Mouse (Mus musculus) 3T3-L1 (cell line): Measurements from ENCODE around the gene Olfr678.
"Not testable (repeated sequence)": the region's sequence is repeated elsewhere in the genome, so short reads cannot be mapped to it uniquely, and the experiment has no call there.

Source experiments
- DNase-seq: peaks from one replicate; pipeline ENCODE4 v3.0.0-alpha.2; 2015; ENCODE audit warnings: low read depth, low spot score

Gene Olfr678

DNA sequence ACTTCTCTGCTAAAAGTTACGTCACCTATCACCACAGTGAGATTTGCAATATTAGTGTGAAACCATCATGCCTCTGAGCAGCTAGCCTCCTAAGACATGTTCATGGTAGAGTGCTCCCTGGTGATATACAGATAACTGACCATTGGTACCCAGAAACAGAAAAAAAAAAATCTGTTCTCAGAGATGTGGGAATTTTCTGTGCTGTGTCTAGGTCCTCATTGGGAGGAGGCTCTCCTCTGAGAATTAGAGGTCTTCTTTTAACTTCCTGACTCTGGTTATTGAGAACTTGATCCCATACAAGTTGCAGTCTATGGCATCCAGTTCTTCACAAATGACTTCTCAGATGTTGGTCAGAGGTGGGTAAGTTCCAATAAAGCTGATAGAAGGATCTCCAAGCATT is at the start of gene Olfr678:
TSS of gene Olfr678 (plus strand) at position 301 of the 400 bp plus-strand sequence.
- no peak for DNase-seq

DNA sequence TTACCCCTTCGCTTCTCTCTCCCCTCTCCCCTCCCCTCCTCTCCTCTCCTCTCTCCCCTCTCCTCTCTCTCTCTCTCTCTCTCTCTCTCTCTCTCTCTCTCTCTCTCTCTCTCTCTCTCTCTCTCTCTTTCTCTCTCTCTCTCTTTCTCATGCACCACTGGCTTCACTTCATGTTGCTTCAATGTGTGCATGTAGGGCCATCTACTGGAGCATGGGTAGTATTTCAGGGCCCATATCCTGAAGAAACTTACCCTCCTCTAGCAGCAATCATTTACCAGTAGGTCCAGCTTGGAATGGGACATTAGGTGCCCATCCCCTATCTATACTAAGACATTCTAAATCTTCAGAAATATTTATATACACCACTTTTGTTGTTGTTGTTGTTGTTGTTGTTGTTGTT is 41.7 kb upstream of the Olfr678 start:
- DNase-seq, result peak; percentile 72

DNA sequence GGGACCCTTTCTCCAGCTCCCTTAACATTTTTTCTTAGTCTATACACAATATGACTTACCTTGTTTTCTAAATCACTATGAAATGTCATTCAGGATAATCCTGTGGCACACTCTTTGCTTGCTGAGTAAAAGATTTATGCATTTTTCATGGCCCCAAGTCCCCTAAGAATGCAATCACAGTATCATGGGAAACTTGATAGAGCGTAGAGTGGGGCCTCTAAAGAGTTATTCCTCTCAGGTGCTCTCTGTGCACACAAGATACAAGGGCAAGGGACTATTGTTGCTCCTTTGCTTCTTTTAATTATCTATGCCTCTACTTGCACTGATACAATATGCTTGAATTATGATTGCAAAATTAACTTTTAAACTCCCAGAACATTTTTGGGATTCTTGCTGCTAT is 35.9 kb upstream of the Olfr678 start, which contains the start of gene Olfr675:
TSS of gene Olfr675 (minus strand) at position 101 of the 400 bp plus-strand sequence.
- no peak for DNase-seq

DNA sequence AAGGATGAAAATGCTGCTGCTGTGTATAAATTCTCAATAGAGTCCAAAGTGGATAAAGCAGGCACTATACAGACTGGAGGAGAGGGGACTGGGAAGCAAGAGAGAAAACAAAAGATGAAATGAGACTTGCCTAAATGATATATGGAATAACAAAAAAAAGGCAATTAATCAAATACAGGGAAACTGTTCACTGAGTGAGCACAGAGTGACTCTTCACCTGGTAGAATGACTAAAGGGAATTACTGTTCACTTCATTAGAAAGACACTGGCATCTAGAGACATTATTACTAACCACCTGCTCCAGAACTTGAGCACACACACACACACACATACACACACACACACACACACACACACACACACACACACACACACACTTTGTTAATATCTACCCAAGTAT is 31.9 kb upstream of the Olfr678 start, which contains the start of gene Olfr676:
TSS of gene Olfr676 (plus strand) at position 301 of the 400 bp plus-strand sequence.
- DNase-seq, result no peak

DNA sequence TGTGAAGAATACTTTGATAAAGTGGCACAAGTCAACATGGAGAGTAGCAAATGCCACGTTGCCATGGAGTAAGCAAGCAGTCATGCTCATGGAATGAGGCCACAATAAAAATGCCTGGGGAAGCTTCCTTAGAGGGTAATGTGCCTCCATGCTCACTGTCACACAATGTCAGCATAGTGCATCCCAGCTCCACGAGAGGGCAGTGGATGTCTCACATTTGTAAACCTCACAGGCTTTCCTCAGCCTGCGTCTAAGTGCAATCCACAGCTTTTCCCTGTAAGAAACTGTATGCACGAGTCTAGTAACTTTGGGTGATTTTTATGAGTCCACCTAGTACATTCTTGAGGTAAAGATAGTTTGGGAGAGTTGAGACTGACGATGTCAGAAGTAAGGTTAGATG is 30.4 kb upstream of the Olfr678 start:
- DNase-seq, result peak; percentile 59

DNA sequence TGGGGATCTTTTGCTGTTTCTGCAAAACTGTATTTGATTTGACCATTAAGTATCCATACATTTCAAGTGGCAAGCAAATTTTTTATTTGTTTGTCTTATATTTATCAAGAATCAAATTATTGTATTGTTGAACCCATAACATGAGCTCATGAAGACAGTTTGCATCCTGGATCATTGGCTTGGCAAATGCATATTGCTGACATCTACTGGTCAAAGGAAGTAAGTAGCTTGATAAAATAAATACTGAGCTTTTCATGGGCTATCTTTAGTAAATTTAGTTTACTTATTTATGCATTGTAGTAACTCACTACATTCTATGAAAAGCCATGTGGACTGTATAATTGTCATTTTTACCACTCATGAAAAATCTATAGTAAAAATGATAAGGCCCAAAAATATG is 5.3 kb upstream of the Olfr678 start:
- peak; percentile 39 for DNase-seq

DNA sequence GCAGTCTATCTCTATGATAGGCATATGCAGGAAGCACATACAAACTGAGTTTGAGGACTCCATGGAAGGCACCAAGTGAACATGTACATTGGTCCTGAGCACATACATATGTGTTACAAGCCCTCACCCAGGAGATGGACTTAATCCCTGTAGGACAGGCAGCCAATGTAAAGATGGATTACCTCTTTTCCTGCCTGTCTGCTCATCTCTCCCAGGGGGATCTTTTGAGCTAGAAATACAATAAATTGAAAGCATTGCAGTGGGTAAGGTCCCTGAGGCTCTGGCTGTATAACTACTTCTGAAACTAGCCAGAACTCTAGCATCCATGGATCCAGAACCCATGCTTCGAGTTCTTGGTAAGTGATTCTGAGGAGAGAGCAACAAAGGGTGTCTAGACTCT is 16.6 kb downstream of the Olfr678 start, which contains the start of gene Olfr679:
TSS of gene Olfr679 (plus strand) at position 301 of the 400 bp plus-strand sequence.
- DNase-seq, result no peak

DNA sequence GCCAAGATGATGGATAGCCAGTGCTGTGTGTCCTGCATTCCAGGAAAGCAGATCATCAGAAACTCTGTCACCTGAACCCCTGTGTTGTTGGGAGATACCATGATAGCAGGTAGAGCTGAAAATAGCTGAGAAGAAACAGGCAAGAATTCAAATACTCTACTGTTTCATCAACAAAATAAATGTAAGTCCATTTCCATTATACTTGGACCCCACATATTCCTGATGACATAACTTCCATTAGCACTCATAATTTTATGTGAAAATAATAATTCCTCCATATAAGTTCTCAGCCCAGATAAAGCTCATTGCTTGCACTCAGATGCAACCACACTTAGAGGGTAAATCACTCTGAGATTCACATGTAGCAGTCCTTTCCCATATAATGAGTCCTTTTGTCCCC is 28.4 kb downstream of the Olfr678 start, which contains the start of gene Olfr680-ps1:
TSS of gene Olfr680-ps1 (minus strand) at position 101 of the 400 bp plus-strand sequence.
- DNase-seq, result not testable (repeated sequence)

DNA sequence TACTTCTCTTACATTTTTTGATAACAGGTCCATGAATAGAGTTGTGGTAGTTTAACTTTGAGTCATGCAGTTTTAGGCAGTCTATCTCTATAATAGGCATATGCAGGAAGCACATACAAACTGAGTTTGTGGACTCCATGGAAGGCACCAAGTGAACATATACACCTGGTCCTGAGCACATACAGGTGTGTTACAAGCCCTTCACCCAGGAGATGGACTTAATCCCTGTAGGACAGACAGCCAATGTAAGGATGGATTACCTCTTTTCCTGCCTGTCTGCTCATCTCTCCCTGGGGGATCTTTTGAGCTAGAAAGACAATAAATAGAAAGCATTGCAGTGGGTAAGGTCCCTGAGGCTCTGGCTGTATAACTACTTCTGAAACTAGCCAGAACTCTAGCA is 52.3 kb downstream of the Olfr678 start, which contains the start of gene Olfr681:
TSS of gene Olfr681 (plus strand) at position 301 of the 400 bp plus-strand sequence.
- no peak for DNase-seq
